In the genomic region with DNA sequence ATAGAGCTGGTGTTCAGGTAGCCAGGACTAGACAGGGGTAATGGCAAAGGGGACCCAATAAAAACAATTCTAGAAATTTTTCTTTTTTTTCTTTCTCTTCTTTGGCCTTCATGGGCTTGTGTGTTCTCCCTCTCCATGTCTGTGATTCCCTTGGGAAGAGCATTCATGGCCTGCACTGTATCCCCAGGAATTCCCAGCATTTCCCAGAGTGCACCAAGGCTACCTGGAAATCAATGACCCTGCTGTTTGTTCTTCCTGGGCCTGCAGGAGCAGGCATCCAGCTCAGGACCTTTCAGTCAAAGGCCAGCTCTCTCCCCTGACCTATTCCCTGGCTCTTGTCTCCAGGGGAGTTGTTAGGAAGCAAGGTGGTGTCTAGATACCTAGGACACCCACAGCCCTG, we compare ENCODE assay signal across 9 mouse cellular contexts. TPM values are rescaled to one million over a fixed set of nuclear protein-coding genes. Genes with fewer than 3 reads are reported as not detected.
DNase-seq lines count a peak whose midpoint lies in the region; ATAC-seq and TF ChIP-seq lines count a peak whose summit lies in the region.
"Had no signal": no experiment of that assay in that cellular context is flagged by ENCODE, and none has a peak within 500 bp of the region (broad histone marks: within the 10 kb centered on the region; RNA-seq: fewer than 3 reads in every experiment).

No protein-coding gene starts in this region.

- H3K4me1 ChIP-seq in hindbrain, embryonic 10.5 days (replicated peaks), result peaks cover 34% of the 10 kb centered on the region
- H3K4me1 ChIP-seq in hindbrain, embryonic 16.5 days (ENCODE audit: control insufficient read depth, insufficient read depth, low read depth, low read length), result peaks cover 3% of the 10 kb centered on the region; the same call in 1 of the 2 replicates
- peaks cover 48% of the 10 kb centered on the region for H3K4me1 ChIP-seq in forebrain, embryonic 10.5 days
- H3K4me1 ChIP-seq in hindbrain, postnatal 0 days (ENCODE audit: insufficient read depth, low read length), result 0 out of 2 replicates have a peak, but pooled peaks cover 5% of the 10 kb centered on the region
- H3K4me1 ChIP-seq in midbrain, embryonic 13.5 days (replicated peaks), result peaks cover 29% of the 10 kb centered on the region

- H3K9me3 ChIP-seq in hindbrain, embryonic 10.5 days, result no peaks in the 10 kb centered on the region
- H3K9me3 ChIP-seq in hindbrain, embryonic 16.5 days (ENCODE audit: control insufficient read depth, low read length), result no peaks in the 10 kb centered on the region
- H3K9me3 ChIP-seq in forebrain, embryonic 10.5 days, result no peaks in the 10 kb centered on the region
- H3K9me3 ChIP-seq in hindbrain, postnatal 0 days (ENCODE audit: low read length), result no peaks in the 10 kb centered on the region
- no peaks in the 10 kb centered on the region for H3K9me3 ChIP-seq in midbrain, embryonic 13.5 days

- H3K4me3 ChIP-seq in hindbrain, embryonic 10.5 days, result no peak overlapping the region
- no peak overlapping the region for H3K4me3 ChIP-seq in hindbrain, embryonic 16.5 days (ENCODE audit: low read length)
- peak overlapping the region; percentile 90; the same call in 1 of the 2 replicates for H3K4me3 ChIP-seq in forebrain, embryonic 10.5 days
- H3K4me3 ChIP-seq in hindbrain, postnatal 0 days (ENCODE audit: low read length), result no peak overlapping the region
- H3K4me3 ChIP-seq in midbrain, embryonic 13.5 days (replicated peaks), result peak overlapping the region; percentile 82; the same call in 1 of the 2 replicates

- H3K4me2 ChIP-seq in hindbrain, embryonic 16.5 days (ENCODE audit: low read length), result no peak overlapping the region
- peak overlapping the region; percentile 97 for H3K4me2 ChIP-seq in hindbrain, postnatal 0 days (ENCODE audit: low read depth, low read length)
- peak overlapping the region; percentile 94; the same call in 1 of the 2 replicates for H3K4me2 ChIP-seq in midbrain, embryonic 13.5 days (replicated peaks)

- peak; percentile 7 for DNase-seq in hindbrain, embryonic 10.5 days (ENCODE audit: low spot score)
- no peak for DNase-seq in forebrain, embryonic 10.5 days (ENCODE audit: extremely low spot score, low spot score)
- no peak for DNase-seq in hindbrain, postnatal 0 days (ENCODE audit: low spot score)
- DNase-seq in urinary bladder, postnatal 36 days (ENCODE audit: low spot score in 2 of 2), result no peak
- DNase-seq: cerebellum, postnatal 36 days had no signal

- peak overlapping the region; percentile 90; the same call in 1 of the 2 replicates for H3K27ac ChIP-seq in hindbrain, embryonic 10.5 days
- H3K27ac ChIP-seq in hindbrain, embryonic 16.5 days (ENCODE audit: low read depth, low read length), result no peak overlapping the region
- no peak overlapping the region for H3K27ac ChIP-seq in forebrain, embryonic 10.5 days
- no peak overlapping the region for H3K27ac ChIP-seq in hindbrain, postnatal 0 days
- H3K27ac ChIP-seq in midbrain, embryonic 13.5 days, result no peak overlapping the region

- H3K9ac ChIP-seq in hindbrain, embryonic 16.5 days (ENCODE audit: low read depth, low read length), result no peak overlapping the region
- H3K9ac ChIP-seq in hindbrain, postnatal 0 days (replicated peaks; ENCODE audit: low read length), result no peak overlapping the region
- H3K9ac ChIP-seq in midbrain, embryonic 13.5 days (replicated peaks), result peak overlapping the region; percentile 88; the same call in 1 of the 2 replicates

- TF ChIP-seq CTCF in hindbrain, postnatal 0 days (IDR thresholded peaks at IDR 0.05; ENCODE audit: low read depth), result no peak

- peaks cover 26% of the 10 kb centered on the region for H3K27me3 ChIP-seq in hindbrain, embryonic 10.5 days (ENCODE audit: insufficient read depth, poor library complexity, severe bottlenecking)
- no peaks in the 10 kb centered on the region for H3K27me3 ChIP-seq in hindbrain, embryonic 16.5 days (replicated peaks; ENCODE audit: control insufficient read depth, insufficient read depth, low read length)
- peaks cover 56% of the 10 kb centered on the region for H3K27me3 ChIP-seq in forebrain, embryonic 10.5 days (ENCODE audit: poor library complexity, severe bottlenecking)
- H3K27me3 ChIP-seq in hindbrain, postnatal 0 days (ENCODE audit: insufficient read depth, low read length), result no peaks in the 10 kb centered on the region
- peaks cover 16% of the 10 kb centered on the region; the same call in 1 of the 2 replicates for H3K27me3 ChIP-seq in midbrain, embryonic 13.5 days

- H3K36me3 ChIP-seq in hindbrain, embryonic 10.5 days, result no peaks in the 10 kb centered on the region
- H3K36me3 ChIP-seq in hindbrain, embryonic 16.5 days (ENCODE audit: control insufficient read depth, insufficient read depth, low read length), result no peaks in the 10 kb centered on the region
- no peaks in the 10 kb centered on the region for H3K36me3 ChIP-seq in forebrain, embryonic 10.5 days (replicated peaks)
- no peaks in the 10 kb centered on the region for H3K36me3 ChIP-seq in hindbrain, postnatal 0 days (ENCODE audit: insufficient read depth, low read length)
- H3K36me3 ChIP-seq in midbrain, embryonic 13.5 days, result no peaks in the 10 kb centered on the region

- no peak for ATAC-seq in hindbrain, embryonic 16.5 days
- ATAC-seq in hindbrain, postnatal 0 days, result no peak
- ATAC-seq in midbrain, embryonic 13.5 days, result no peak
- ATAC-seq in megakaryocyte, adult 5-6 weeks (ENCODE audit: poor library complexity, severe bottlenecking), result no peak
- no peak for ATAC-seq in erythroid progenitor cell, adult 5-6 weeks (replicated peaks; ENCODE audit: low FRiP score, poor library complexity, severe bottlenecking)

RNA-seq across cellular contexts. Expression of a gene that starts 1.5 kb away (rescaled TPM):
- polyA plus RNA-seq in hindbrain, embryonic 10.5 days (2016; fragmentation: Nextera tagmentation; extraction: Ambion mirVana), result 30.6 and 32.1 TPM in 2 replicates
- polyA plus RNA-seq in hindbrain, embryonic 16.5 days (2015; fragmentation: Nextera tagmentation; extraction: Ambion mirVana), result 38.6 and 40.7 TPM in 2 replicates
- polyA plus RNA-seq in forebrain, embryonic 10.5 days (2016; fragmentation: Nextera tagmentation; extraction: Ambion mirVana), result 66.2 and 67.3 TPM in 2 replicates
- 12.3 and 26.2 TPM in 2 replicates for total RNA-seq in hindbrain, postnatal 0 days (2014; rRNA removed)
- polyA plus RNA-seq in hindbrain, postnatal 0 days (2015; fragmentation: Nextera tagmentation; extraction: Ambion mirVana), result 32.9 and 35.1 TPM in 2 replicates
- polyA plus RNA-seq in midbrain, embryonic 13.5 days (2015; fragmentation: Nextera tagmentation; extraction: Ambion mirVana), result 52.0 and 56.2 TPM in 2 replicates
- total RNA-seq in megakaryocyte, adult 5-6 weeks (2015), result 0.07 TPM in 1 of 2 replicates, not detected in the other
- total RNA-seq in megakaryocyte, adult 5-6 weeks (2017), result 0.07 TPM in 1 of 2 replicates, not detected in the other
- total RNA-seq in erythroid progenitor cell, adult 5-6 weeks (2015; ENCODE audit: low replicate concordance), result 7.1 TPM in 1 of 2 replicates, not detected in the other
- total RNA-seq in erythroid progenitor cell, adult 5-6 weeks (2017; ENCODE audit: low replicate concordance), result 2.6 and 4.9 TPM in 2 replicates

Comparison
In these comparisons a context has a peak if more than half of its experiments do, and no peak if none do; other contexts are left out.
1. H3K4me3 ChIP-seq: peak in forebrain, embryonic 10.5 days (single experiment) and midbrain, embryonic 13.5 days (single experiment); none in hindbrain, embryonic 10.5 days (single experiment), hindbrain, embryonic 16.5 days (single experiment) and hindbrain, postnatal 0 days (single experiment).